Mouse (Mus musculus) effector memory CD4-positive, alpha-beta T cell, adult 5 months (primary cell): ENCODE results near the gene Ncapd2. TPM values are rescaled to one million over a fixed set of nuclear protein-coding genes. Genes with fewer than 3 reads are reported as not detected.

Experiments
- polyA plus RNA-seq: library from polyadenylated mRNA; unstranded; fragments of 100-300 nt; shearing (Covaris generic); gene quantifications from one replicate; pipeline ENCODE4 v1.2.1, GENCODE M21; 2017

Gene Ncapd2
- polyA plus RNA-seq, result 19.4 TPM

GRCm38 (mm10) chr6:125191332-125192015 lies at the start of gene Ncapd2, which contains the start of gene Mrpl51:
Gene Ncapd2 (minus strand): TSS chr6:125191701.
Gene Mrpl51 (plus strand): TSS chr6:125191801.

DNA sequence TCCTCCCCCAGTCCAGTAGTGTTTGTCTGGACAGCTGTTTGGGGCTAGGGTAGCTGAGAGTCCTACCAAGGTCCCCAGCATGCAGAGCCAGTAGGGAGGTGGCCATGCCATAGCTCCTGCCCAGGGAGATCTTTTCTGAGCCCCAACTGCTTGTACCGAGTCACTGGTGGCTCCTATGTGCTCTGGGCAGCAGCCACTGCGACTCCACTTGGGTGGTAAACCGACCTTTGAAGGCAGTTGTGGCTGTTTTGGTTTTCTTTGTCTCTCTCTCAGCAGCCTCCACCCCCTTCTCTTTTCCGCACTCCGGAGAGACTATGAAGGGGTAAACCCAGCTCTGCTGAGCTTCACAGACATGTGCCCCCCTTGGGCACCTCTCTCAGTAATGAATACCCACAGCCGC lies 45.3 kb upstream of the Ncapd2 start, which contains the start of gene Cd27:
TSS of gene Cd27 (minus strand) at position 229 of the 400 bp plus-strand sequence.

GRCm38 (mm10) chr6:125231117-125232044 lies 39.9 kb upstream of the Ncapd2 start, which contains the start of gene Tapbpl:
Gene Tapbpl (minus strand): TSS chr6:125231860.

DNA sequence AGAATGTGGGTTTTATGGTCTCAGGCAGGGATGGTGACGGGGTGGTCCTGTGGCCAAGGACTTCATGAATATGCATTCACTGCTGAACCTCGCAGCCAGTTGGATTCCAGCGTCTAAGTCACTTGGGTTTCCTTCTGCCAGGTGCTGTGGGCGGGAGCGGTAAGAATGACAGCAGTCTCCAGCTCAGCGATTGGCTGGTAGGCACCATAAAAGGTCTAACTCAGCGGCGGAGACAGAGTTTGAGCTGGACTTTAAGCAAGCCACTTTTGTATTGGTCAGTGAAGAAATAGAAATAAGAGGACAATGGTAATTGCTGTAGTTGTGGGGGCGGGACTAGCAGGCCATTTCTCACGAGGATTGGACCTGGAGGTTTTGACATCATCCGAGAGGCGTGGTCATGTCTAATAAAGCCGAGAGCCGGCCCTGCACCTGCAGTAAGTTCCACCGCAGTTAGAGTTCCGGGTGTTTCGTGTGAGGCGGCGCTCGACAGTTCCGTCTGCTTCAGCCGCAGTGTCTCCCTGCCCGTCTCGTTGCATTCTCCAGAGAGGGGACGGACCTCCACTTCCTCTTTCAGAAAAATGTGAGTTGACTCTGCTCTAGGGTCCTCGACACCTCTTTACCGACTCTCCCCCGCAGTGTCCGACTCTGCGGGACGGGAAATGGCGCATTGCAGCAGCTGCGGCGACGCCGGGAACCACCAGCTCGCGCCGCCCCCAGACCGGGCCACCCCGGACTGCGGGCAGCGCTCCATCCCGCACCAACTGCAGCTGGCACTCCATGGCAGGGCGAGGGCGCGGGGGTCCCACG lies 23.9 kb upstream of the Ncapd2 start, which contains the start of gene Vamp1:
TSS of gene Vamp1 (plus strand) at position 404 of the 807 bp plus-strand sequence.

GRCm38 (mm10) chr6:125166051-125166751 lies 25.3 kb downstream of the Ncapd2 start, which contains the start of gene Gapdh:
Gene Gapdh (minus strand): TSS chr6:125166467.

DNA sequence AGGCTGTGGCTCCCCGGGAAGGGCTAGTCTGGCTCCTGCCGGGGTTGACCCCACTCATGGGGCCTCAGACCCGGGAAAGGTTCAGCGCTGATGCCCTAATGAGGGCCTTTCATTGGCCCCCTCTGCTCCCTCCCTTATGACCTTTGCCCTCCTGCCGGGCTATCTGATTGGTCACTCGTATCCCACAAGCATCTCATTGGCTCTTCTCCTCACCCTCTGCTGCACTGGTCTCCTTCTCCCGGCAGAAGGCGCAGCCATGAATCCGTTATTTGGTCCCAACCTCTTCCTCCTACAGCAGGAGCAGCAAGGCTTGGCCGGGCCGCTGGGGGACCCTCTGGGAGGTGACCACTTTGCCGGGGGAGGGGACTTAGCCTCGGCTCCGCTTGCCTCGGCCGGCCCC lies 46.5 kb downstream of the Ncapd2 start, which contains the start of gene Iffo1:
TSS of gene Iffo1 (plus strand) at position 241 of the 400 bp plus-strand sequence.

GRCm38 (mm10) chr6:125131302-125132156 lies 60.0 kb downstream of the Ncapd2 start, which contains the start of gene Nop2:
Gene Nop2 (plus strand): TSS chr6:125131909.

Other genes starting within 250 kb of the Ncapd2 start
- gene Cops7a, start 226.2 kb downstream of the Ncapd2 start, polyA plus RNA-seq, result 39.3 TPM
- gene Pianp, start 195.0 kb downstream of the Ncapd2 start, polyA plus RNA-seq, result 0.96 TPM
- gene Zfp384, start 182.6 kb downstream of the Ncapd2 start, polyA plus RNA-seq, result 60.2 TPM
- 54.7 TPM for gene Ing4, start 151.9 kb downstream of the Ncapd2 start, polyA plus RNA-seq
- 6.5 TPM for gene Acrbp, start 142.0 kb downstream of the Ncapd2 start, polyA plus RNA-seq
- gene Lpar5, start 123.8 kb downstream of the Ncapd2 start, polyA plus RNA-seq, result 10.5 TPM
- gene Chd4, start 95.7 kb downstream of the Ncapd2 start, polyA plus RNA-seq, result 52.2 TPM
- gene Nop2, start 59.8 kb downstream of the Ncapd2 start, polyA plus RNA-seq, result 26.2 TPM
- 17.8 TPM for gene Iffo1, start 46.5 kb downstream of the Ncapd2 start, polyA plus RNA-seq
- 398 TPM for gene Gapdh, start 25.2 kb downstream of the Ncapd2 start, polyA plus RNA-seq
- 47.7 TPM for gene Mrpl51, start 100 bp upstream of the Ncapd2 start, polyA plus RNA-seq
- gene Vamp1, start 23.9 kb upstream of the Ncapd2 start, polyA plus RNA-seq, result 39.1 TPM
- gene Tapbpl, start 40.2 kb upstream of the Ncapd2 start, polyA plus RNA-seq, result 85.2 TPM
- 391 TPM for gene Cd27, start 45.3 kb upstream of the Ncapd2 start, polyA plus RNA-seq
- gene Tuba3a, start 94.3 kb upstream of the Ncapd2 start, polyA plus RNA-seq, result 1.7 TPM
- gene Ltbr, start 122.2 kb upstream of the Ncapd2 start, polyA plus RNA-seq, result not detected
- 0.10 TPM for gene Scnn1a, start 129.0 kb upstream of the Ncapd2 start, polyA plus RNA-seq
- 33.9 TPM for gene Tnfrsf1a, start 157.7 kb upstream of the Ncapd2 start, polyA plus RNA-seq
- gene Plekhg6, start 189.1 kb upstream of the Ncapd2 start, polyA plus RNA-seq, result not detected